Mouse (Mus musculus) embryonic facial prominence, embryonic 11.5 days (tissue): ENCODE measurements around the gene Nlrp1a. TPM values are rescaled to one million over a fixed set of nuclear protein-coding genes. Genes with fewer than 3 reads are reported as not detected.

Experiments
- ATAC-seq: fragments of 200-750 bp; cut with Nextera tagmentation; replicated peaks from 2 replicates; pipeline ENCODE4 v1.8.0; 2017; ENCODE audit warnings: low read depth; ENCODE audit not compliant: insufficient number of reproducible peaks, low FRiP score, low TSS enrichment
- DNase-seq: peaks from one replicate; pipeline ENCODE4 v3.0.0-alpha.2; 2015; ENCODE audit warnings: low spot score
- H3K27ac ChIP-seq: fragments of 300-500 bp; sonication (generic); replicated peaks from 2 replicates; pipeline ENCODE4 v1.5.1; 2014; ENCODE audit warnings: mild to moderate bottlenecking, low read depth, low read length, control low read depth
- H3K27me3 ChIP-seq: fragments of 300-500 bp; sonication (generic); 2 replicates; pipeline ENCODE4 v1.6.1; 2014; ENCODE audit warnings: mild to moderate bottlenecking, low read length, moderate library complexity, mixed read lengths; ENCODE audit not compliant: control insufficient read depth, insufficient read depth
- H3K36me3 ChIP-seq: fragments of 300-500 bp; sonication (generic); replicated peaks from 2 replicates; pipeline ENCODE4 v1.6.1; 2014; ENCODE audit warnings: low read depth, mild to moderate bottlenecking, low read length, moderate library complexity, mixed read lengths; ENCODE audit not compliant: control insufficient read depth, insufficient read depth
- H3K4me1 ChIP-seq: fragments of 300-500 bp; sonication (generic); 2 replicates; pipeline ENCODE4 v1.6.1; 2014; ENCODE audit warnings: low read length, mixed read lengths; ENCODE audit not compliant: control insufficient read depth, insufficient read depth
- H3K4me2 ChIP-seq: fragments of 300-500 bp; sonication (generic); 2 replicates; pipeline ENCODE4 v1.6.1; 2014; ENCODE audit warnings: low read depth, mild to moderate bottlenecking, control low read depth, low read length, moderate library complexity
- H3K4me3 ChIP-seq: fragments of 300-500 bp; sonication (generic); 2 replicates; pipeline ENCODE4 v1.5.1; 2014; ENCODE audit warnings: low read depth, low read length, control low read depth
- H3K9ac ChIP-seq: fragments of 300-500 bp; sonication (generic); replicated peaks from 2 replicates; pipeline ENCODE4 v1.6.1; 2014; ENCODE audit warnings: mild to moderate bottlenecking, control low read depth, low read length
- H3K9me3 ChIP-seq: fragments of 300-500 bp; sonication (generic); replicated peaks from 2 replicates; pipeline ENCODE4 v1.6.1; 2016; ENCODE audit warnings: mild to moderate bottlenecking, low read length, inconsistent platforms, mixed read lengths; ENCODE audit not compliant: control insufficient read depth
- WGBS: fragments of 180-500 bp; shearing (Covaris S2); extraction: QIAGEN DNeasy Blood & Tissue Kit; methylation state at CpG from one replicate; pipeline ENCODE4 v1.1.7; 2014; 5-methylcytosine and 5-hydroxymethylcytosine counted together
- polyA plus RNA-seq: library from polyadenylated mRNA; unstranded; fragments of >200 nt; fragmentation: Nextera tagmentation; extraction: Ambion mirVana; gene quantifications from 2 replicates; pipeline ENCODE4 v1.2.1, GENCODE M21; 2014

Gene Nlrp1a
- polyA plus RNA-seq = not detected in 2 replicates

GRCm38 (mm10) chr11:71144661-71145060 lies at the start of gene Nlrp1a:
Gene Nlrp1a (minus strand): TSS chr11:71144704.
- Histone ChIP-seq H3K4me1 (no peaks in the 10 kb centered on the region), H3K4me3 (no peak within 1 kb of the TSS), H3K9ac (no peak within 1 kb of the TSS), H3K4me2 (no peak within 1 kb of the TSS), H3K9me3 (no peaks in the 10 kb centered on the region), H3K27ac (no peak within 1 kb of the TSS), H3K36me3 (no peaks in the 10 kb centered on the region), H3K27me3 (no peaks in the 10 kb centered on the region)
- ATAC-seq (no peak), DNase-seq (no peak)
- WGBS = 85% methylated on average over 3 of the region's 3 CpGs

GRCm38 (mm10) chr11:71169633-71170032 lies 25.1 kb upstream of the Nlrp1a start:
- no peak overlapping the region for H3K4me3 ChIP-seq
- no peak overlapping the region for H3K9ac ChIP-seq
- ATAC-seq (no peak), DNase-seq (no peak)
- no peak overlapping the region for H3K4me2 ChIP-seq
- H3K36me3 ChIP-seq = no peaks in the 10 kb centered on the region
- no peak overlapping the region for H3K27ac ChIP-seq
- WGBS = 61% methylated on average over 1 of the region's 1 CpGs
- no peaks in the 10 kb centered on the region for H3K9me3 ChIP-seq
- H3K4me1 ChIP-seq = no peaks in the 10 kb centered on the region
- no peaks in the 10 kb centered on the region for H3K27me3 ChIP-seq

- Histone ChIP-seq H3K4me3 (no peak overlapping the region), H3K4me1 (no peaks in the 10 kb centered on the region), H3K9ac (no peak overlapping the region), H3K9me3 (no peaks in the 10 kb centered on the region), H3K36me3 (no peaks in the 10 kb centered on the region), H3K27ac (no peak overlapping the region), H3K27me3 (no peaks in the 10 kb centered on the region), H3K4me2 (no peak overlapping the region)
- no peak for DNase-seq
- ATAC-seq = no peak
- 58% methylated on average over 1 of the region's 1 CpGs for WGBS
Observed at GRCm38 (mm10) chr11:71164139-71164538, 19.6 kb upstream of the Nlrp1a start.

- Histone ChIP-seq H3K9ac (no peak overlapping the region), H3K36me3 (no peaks in the 10 kb centered on the region), H3K27ac (no peak overlapping the region), H3K4me1 (no peaks in the 10 kb centered on the region), H3K4me3 (no peak overlapping the region), H3K4me2 (no peak overlapping the region), H3K27me3 (no peaks in the 10 kb centered on the region), H3K9me3 (no peaks in the 10 kb centered on the region)
- DNase-seq (no peak), ATAC-seq (no peak)
- 76% methylated on average over 3 of the region's 3 CpGs for WGBS
Observed at GRCm38 (mm10) chr11:71159439-71160136, 15.1 kb upstream of the Nlrp1a start.

- H3K4me2 ChIP-seq = no peak overlapping the region
- WGBS = 84% methylated on average over 1 of the region's 1 CpGs
- H3K36me3 ChIP-seq = no peaks in the 10 kb centered on the region
- H3K27me3 ChIP-seq = no peaks in the 10 kb centered on the region
- H3K9ac ChIP-seq = no peak overlapping the region
- H3K4me1 ChIP-seq = no peaks in the 10 kb centered on the region
- ATAC-seq (no peak), DNase-seq (no peak)
- H3K4me3 ChIP-seq = no peak overlapping the region
- H3K27ac ChIP-seq = no peak overlapping the region
- H3K9me3 ChIP-seq = no peaks in the 10 kb centered on the region
Observed at GRCm38 (mm10) chr11:71155272-71155671, 10.8 kb upstream of the Nlrp1a start.

- H3K36me3 ChIP-seq = no peaks in the 10 kb centered on the region
- no peak overlapping the region for H3K4me3 ChIP-seq
- no peak for DNase-seq
- no peak overlapping the region for H3K9ac ChIP-seq
- WGBS = 83% methylated on average over 1 of the region's 1 CpGs
- H3K27me3 ChIP-seq = no peaks in the 10 kb centered on the region
- H3K27ac ChIP-seq = no peak overlapping the region
- ATAC-seq = no peak
- H3K4me2 ChIP-seq = no peak overlapping the region
- no peaks in the 10 kb centered on the region for H3K9me3 ChIP-seq
- no peaks in the 10 kb centered on the region for H3K4me1 ChIP-seq
Observed at GRCm38 (mm10) chr11:71142031-71142430, 2.5 kb downstream of the Nlrp1a start.

- no peak overlapping the region for H3K27ac ChIP-seq
- no peak for ATAC-seq
- H3K4me3 ChIP-seq = no peak overlapping the region
- H3K9me3 ChIP-seq = no peaks in the 10 kb centered on the region
- DNase-seq = no peak
- 84% methylated on average over 2 of the region's 2 CpGs for WGBS
- H3K9ac ChIP-seq = no peak overlapping the region
- H3K4me2 ChIP-seq = no peak overlapping the region
- H3K36me3 ChIP-seq = no peaks in the 10 kb centered on the region
- H3K4me1 ChIP-seq = no peaks in the 10 kb centered on the region
- no peaks in the 10 kb centered on the region for H3K27me3 ChIP-seq
Observed at GRCm38 (mm10) chr11:71107128-71107527, 37.4 kb downstream of the Nlrp1a start.

- Histone ChIP-seq H3K27me3 (no peaks in the 10 kb centered on the region), H3K4me2 (no peak overlapping the region), H3K9me3 (no peaks in the 10 kb centered on the region), H3K9ac (no peak overlapping the region), H3K36me3 (no peaks in the 10 kb centered on the region), H3K27ac (no peak overlapping the region), H3K4me3 (no peak overlapping the region), H3K4me1 (no peaks in the 10 kb centered on the region)
- DNase-seq (no peak), ATAC-seq (no peak)
Observed at GRCm38 (mm10) chr11:71106261-71107021, 38.1 kb downstream of the Nlrp1a start.
